Mouse (Mus musculus): ENCODE results near the gene Asrgl1. TPM values are rescaled to one million over a fixed set of nuclear protein-coding genes. Genes with fewer than 3 reads are reported as not detected.
"Not testable (repeated sequence)": the region's sequence is repeated elsewhere in the genome, so short reads cannot be mapped to it uniquely, and the experiment has no call there.

Gene Asrgl1
- polyA plus RNA-seq, 2 experiments = 3.5 to 8.8 TPM

GRCm38 (mm10) chr19:9137159-9137558 is 1.7 kb upstream of the Asrgl1 start:
- H3K9ac ChIP-seq (replicated peaks) = no peak overlapping the region
- no peaks in the 10 kb centered on the region for H3K36me3 ChIP-seq (replicated peaks; ENCODE audit: control insufficient read depth, insufficient read depth, low read depth)
- H3K27ac ChIP-seq = no peak overlapping the region
- DNase-seq (ENCODE audit: low read depth in 3 of 3, low spot score in 3 of 3) = no peak
- H3K9me3 ChIP-seq (ENCODE audit: control insufficient read depth, low read length) = no peaks in the 10 kb centered on the region
- TF ChIP-seq CTCF (IDR thresholded peaks at IDR 0.05; ENCODE audit: low read depth) = no peak
- TF ChIP-seq EP300 (IDR thresholded peaks at IDR 0.05; ENCODE audit: low read depth) = no peak
- H3K4me3 ChIP-seq (ENCODE audit: insufficient read depth in 1 of 2, low read depth in 2 of 2, low read length in 2 of 2) = no peak overlapping the region
- peaks cover 0 to 6% of the 10 kb centered on the region in 2 experiments; a peak in 2 of 4 replicates for H3K4me1 ChIP-seq (replicated peaks; ENCODE audit: control insufficient read depth in 2 of 2, insufficient read depth in 2 of 2, low read length in 1 of 2)
- WGBS (ENCODE audit: insufficient replicate concordance) = 74% methylated on average over 1 of the region's 1 CpGs
- H3K4me2 ChIP-seq (ENCODE audit: low read depth) = no peak overlapping the region
- ATAC-seq (ENCODE audit: insufficient read depth) = no peak
- H3K27me3 ChIP-seq (ENCODE audit: control insufficient read depth, insufficient read depth, low read length) = no peaks in the 10 kb centered on the region

GRCm38 (mm10) chr19:9134746-9135511 is 507 bp downstream of the Asrgl1 start:
- peak overlapping the region; percentile 75 to 91 for H3K4me3 ChIP-seq (ENCODE audit: insufficient read depth in 1 of 2, low read depth in 2 of 2, low read length in 2 of 2)
- peaks cover 0 to 6% of the 10 kb centered on the region in 2 experiments; a peak in 2 of 4 replicates for H3K4me1 ChIP-seq (replicated peaks; ENCODE audit: control insufficient read depth in 2 of 2, insufficient read depth in 2 of 2, low read length in 1 of 2)
- DNase-seq (ENCODE audit: low read depth in 3 of 3, low spot score in 3 of 3) (peak in 1 of 3 experiments; percentile 20), ATAC-seq (ENCODE audit: insufficient read depth) (peak; percentile 69)
- WGBS (ENCODE audit: insufficient replicate concordance) = under 1% methylated on average over 37 of the region's 37 CpGs
- H3K4me2 ChIP-seq (ENCODE audit: low read depth) = peak overlapping the region; percentile 87
- H3K9ac ChIP-seq (replicated peaks) = peak overlapping the region; percentile 66
- no peaks in the 10 kb centered on the region for H3K27me3 ChIP-seq (ENCODE audit: control insufficient read depth, insufficient read depth, low read length)
- TF ChIP-seq EP300 (IDR thresholded peaks at IDR 0.05; ENCODE audit: low read depth) (no peak), CTCF (IDR thresholded peaks at IDR 0.05; ENCODE audit: low read depth) (no peak)
- H3K27ac ChIP-seq = no peak overlapping the region
- no peaks in the 10 kb centered on the region; the same call in 1 of the 2 replicates for H3K36me3 ChIP-seq (replicated peaks; ENCODE audit: control insufficient read depth, insufficient read depth, low read depth)
- H3K9me3 ChIP-seq (ENCODE audit: control insufficient read depth, low read length) = no peaks in the 10 kb centered on the region

GRCm38 (mm10) chr19:9129996-9130395 is 5.4 kb downstream of the Asrgl1 start:
- 81% methylated on average over 1 of the region's 1 CpGs for WGBS (ENCODE audit: insufficient replicate concordance)
- DNase-seq (ENCODE audit: low read depth in 3 of 3, low spot score in 3 of 3) (no peak), ATAC-seq (ENCODE audit: insufficient read depth) (no peak)

GRCm38 (mm10) chr19:9128499-9129194 is 6.8 kb downstream of the Asrgl1 start:
- no peaks in the 10 kb centered on the region; the same call in 1 of the 2 replicates for H3K36me3 ChIP-seq (replicated peaks; ENCODE audit: control insufficient read depth, insufficient read depth, low read depth)
- H3K9ac ChIP-seq (replicated peaks) = no peak overlapping the region
- no peak overlapping the region for H3K4me3 ChIP-seq (ENCODE audit: insufficient read depth in 1 of 2, low read depth in 2 of 2, low read length in 2 of 2)
- TF ChIP-seq CTCF (IDR thresholded peaks at IDR 0.05; ENCODE audit: low read depth) (no peak), EP300 (IDR thresholded peaks at IDR 0.05; ENCODE audit: low read depth) (no peak)
- no peak overlapping the region for H3K4me2 ChIP-seq (ENCODE audit: low read depth)
- DNase-seq (ENCODE audit: low read depth in 3 of 3, low spot score in 3 of 3) (no peak), ATAC-seq (ENCODE audit: insufficient read depth) (no peak)
- peaks cover 0 to 2% of the 10 kb centered on the region in 2 experiments; a peak in 1 of 4 replicates for H3K4me1 ChIP-seq (replicated peaks; ENCODE audit: control insufficient read depth in 2 of 2, insufficient read depth in 2 of 2, low read length in 1 of 2)
- WGBS (ENCODE audit: insufficient replicate concordance) = 77% methylated on average over 4 of the region's 4 CpGs
- no peak overlapping the region for H3K27ac ChIP-seq
- no peaks in the 10 kb centered on the region for H3K9me3 ChIP-seq (ENCODE audit: control insufficient read depth, low read length)
- no peaks in the 10 kb centered on the region for H3K27me3 ChIP-seq (ENCODE audit: control insufficient read depth, insufficient read depth, low read length)

More at GRCm38 (mm10) chr19:9129996-9130395, 5.4 kb downstream of the Asrgl1 start:
- Histone ChIP-seq H3K4me1 (replicated peaks; ENCODE audit: control insufficient read depth in 2 of 2, insufficient read depth in 2 of 2, low read length in 1 of 2) (peaks cover 0 to 4% of the 10 kb centered on the region in 2 experiments; a peak in 2 of 4 replicates), H3K36me3 (replicated peaks; ENCODE audit: control insufficient read depth, insufficient read depth, low read depth) (no peaks in the 10 kb centered on the region; the same call in 1 of the 2 replicates), H3K27me3 (ENCODE audit: control insufficient read depth, insufficient read depth, low read length) (no peaks in the 10 kb centered on the region), H3K4me3 (ENCODE audit: insufficient read depth in 1 of 2, low read depth in 2 of 2, low read length in 2 of 2) (no peak overlapping the region), H3K27ac (no peak overlapping the region), H3K4me2 (ENCODE audit: low read depth) (no peak overlapping the region), H3K9ac (replicated peaks) (no peak overlapping the region), H3K9me3 (ENCODE audit: control insufficient read depth, low read length) (no peaks in the 10 kb centered on the region)
- no peak for TF ChIP-seq EP300 (IDR thresholded peaks at IDR 0.05; ENCODE audit: low read depth)
- TF ChIP-seq CTCF (IDR thresholded peaks at IDR 0.05; ENCODE audit: low read depth) = no peak

- 82% methylated on average over 2 of the region's 2 CpGs for WGBS (ENCODE audit: insufficient replicate concordance)
- not testable (repeated sequence) for H3K4me3 ChIP-seq (ENCODE audit: insufficient read depth in 1 of 2, low read depth in 2 of 2, low read length in 2 of 2); H3K4me1 ChIP-seq (replicated peaks; ENCODE audit: control insufficient read depth in 2 of 2, insufficient read depth in 2 of 2, low read length in 1 of 2); DNase-seq (ENCODE audit: low read depth in 3 of 3, low spot score in 3 of 3); H3K9ac ChIP-seq (replicated peaks); H3K27ac ChIP-seq; H3K27me3 ChIP-seq (ENCODE audit: control insufficient read depth, insufficient read depth, low read length); H3K9me3 ChIP-seq (ENCODE audit: control insufficient read depth, low read length); ATAC-seq (ENCODE audit: insufficient read depth); H3K4me2 ChIP-seq (ENCODE audit: low read depth); H3K36me3 ChIP-seq (replicated peaks; ENCODE audit: control insufficient read depth, insufficient read depth, low read depth)
Measured at GRCm38 (mm10) chr19:9123986-9124385, 11.4 kb downstream of the Asrgl1 start.
